Mouse (Mus musculus) thymus, adult 2 months (tissue): Measurements from ENCODE around the gene Rock2. TPM values are rescaled to one million over a fixed set of nuclear protein-coding genes. Genes with fewer than 3 reads are reported as not detected.

Experiments used
- DNase-seq: peaks from one replicate; pipeline ENCODE4 v3.0.0; 2021
- H3K27ac ChIP-seq: fragments of 200-500 bp; 2 replicates; pipeline ENCODE4 v1.5.1; 2012; ENCODE audit warnings: low read length, control low read depth; ENCODE audit not compliant: control insufficient read depth, insufficient read depth
- H3K27me3 ChIP-seq: fragments of 200-500 bp; 2 replicates; pipeline ENCODE4 v1.6.1; 2012; ENCODE audit warnings: mild to moderate bottlenecking, low read length, moderate library complexity, mixed read lengths; ENCODE audit not compliant: control insufficient read depth, insufficient read depth
- H3K36me3 ChIP-seq: fragments of 200-500 bp; 2 replicates; pipeline ENCODE4 v1.6.1; 2012; ENCODE audit warnings: mild to moderate bottlenecking, low read length, moderate library complexity; ENCODE audit not compliant: control insufficient read depth, insufficient read depth
- H3K4me1 ChIP-seq: fragments of 200-500 bp; replicated peaks from 2 replicates; pipeline ENCODE4 v1.6.1; 2012; ENCODE audit warnings: low read length; ENCODE audit not compliant: control insufficient read depth, insufficient read depth
- H3K4me3 ChIP-seq: fragments of 200-500 bp; 2 replicates; pipeline ENCODE4 v1.5.1; 2012; ENCODE audit warnings: mild to moderate bottlenecking, low read length, control low read depth, moderate library complexity; ENCODE audit not compliant: control insufficient read depth, insufficient read depth
- CTCF ChIP-seq: fragments of 200-500 bp; IDR thresholded peaks from 2 replicates; pipeline ENCODE4 v1.5.1; 2012; ENCODE audit warnings: mild to moderate bottlenecking, control low read depth, low read length, moderate library complexity, borderline replicate concordance; ENCODE audit not compliant: control insufficient read depth, poor library complexity, insufficient read depth; ENCODE audit errors: extremely low read depth
- POLR2A ChIP-seq: fragments of 200-500 bp; IDR thresholded peaks from 2 replicates; pipeline ENCODE4 v1.6.1; 2012; ENCODE audit warnings: mild to moderate bottlenecking, low read length, control low read depth, moderate library complexity; ENCODE audit not compliant: control insufficient read depth, poor library complexity, insufficient read depth; ENCODE audit errors: extremely low read depth
- WGBS: fragments of 180-500 bp; shearing (Covaris S2); methylation state at CpG from one replicate; pipeline ENCODE4 v1.1.7; 2018; 5-methylcytosine and 5-hydroxymethylcytosine counted together
- polyA plus RNA-seq: library from polyadenylated mRNA; depleted of rRNA; stranded (reverse); fragments of >200 nt; gene quantifications from 2 replicates; pipeline ENCODE4 v1.2.3, GENCODE M21; 2012

Gene Rock2
- polyA plus RNA-seq, 1 experiment: 5.4 TPM

DNA sequence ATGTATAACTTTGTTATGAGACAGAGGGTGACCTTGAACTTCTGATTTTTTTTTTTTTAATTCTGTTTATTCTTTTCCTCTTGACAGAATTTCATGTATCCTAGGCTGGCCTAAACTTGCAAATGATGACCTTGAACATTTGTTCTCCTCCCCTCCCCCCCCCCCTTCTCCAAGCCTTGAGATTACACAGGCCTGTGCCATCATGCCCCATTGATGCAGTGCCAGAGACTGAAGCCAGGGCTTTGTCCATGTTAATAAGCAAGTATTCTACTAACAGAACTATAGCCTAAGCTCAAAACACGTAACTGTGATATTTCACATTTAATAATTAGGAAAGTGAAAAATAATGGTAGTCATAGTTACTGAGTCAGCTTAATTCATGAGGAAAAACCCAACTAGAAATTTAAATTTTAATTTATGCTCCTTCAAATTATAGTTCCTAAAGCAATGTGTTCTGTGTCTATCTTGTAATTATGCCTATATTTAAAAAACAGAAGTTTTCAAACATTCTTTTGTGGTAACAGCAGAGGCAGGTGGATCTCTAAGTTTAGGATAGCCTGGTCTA lies 12.7 kb downstream of the Rock2 start:
- Histone ChIP-seq H3K27me3 (no peaks in the 10 kb centered on the region), H3K27ac (no peak overlapping the region), H3K36me3 (no peaks in the 10 kb centered on the region), H3K4me1 (no peaks in the 10 kb centered on the region; the same call in 1 of the 2 replicates), H3K4me3 (no peak overlapping the region)
- 98% methylated on average over 1 of the region's 1 CpGs for WGBS
- no peak for TF ChIP-seq CTCF
- no peak for TF ChIP-seq POLR2A
- DNase-seq: no peak

DNA sequence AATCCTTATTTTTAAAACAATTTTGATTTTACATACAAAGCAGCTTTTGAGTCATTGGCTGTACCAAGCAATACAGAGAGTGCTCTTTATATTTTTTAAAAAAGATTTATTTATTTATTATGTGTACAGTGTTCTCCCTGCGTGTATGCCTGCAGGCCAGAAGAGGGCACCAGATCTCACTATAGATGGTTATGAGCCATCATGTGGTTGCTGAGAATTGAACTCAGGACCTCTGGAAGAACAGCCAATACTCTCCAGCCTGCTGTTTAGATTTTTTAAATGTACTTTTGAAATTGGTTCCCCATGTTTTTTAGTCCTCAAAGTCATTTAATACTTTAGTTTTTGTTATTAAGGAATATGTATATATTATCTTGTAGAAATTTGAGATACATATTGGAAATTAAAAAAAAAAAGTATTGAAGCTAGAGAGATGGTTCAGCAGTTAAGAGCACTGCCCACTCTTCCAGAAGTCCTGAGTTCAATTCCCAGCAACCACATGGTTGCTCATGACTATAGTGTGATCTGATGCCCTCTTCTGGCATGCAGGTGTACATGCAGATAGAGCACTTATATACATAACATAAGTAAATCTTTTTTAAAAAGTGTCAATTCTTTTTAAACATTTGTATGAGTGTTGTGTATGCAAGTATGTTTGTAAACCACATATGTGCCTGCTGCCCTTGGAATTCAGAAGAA lies 13.4 kb downstream of the Rock2 start:
- H3K4me3 ChIP-seq: no peak overlapping the region

DNA sequence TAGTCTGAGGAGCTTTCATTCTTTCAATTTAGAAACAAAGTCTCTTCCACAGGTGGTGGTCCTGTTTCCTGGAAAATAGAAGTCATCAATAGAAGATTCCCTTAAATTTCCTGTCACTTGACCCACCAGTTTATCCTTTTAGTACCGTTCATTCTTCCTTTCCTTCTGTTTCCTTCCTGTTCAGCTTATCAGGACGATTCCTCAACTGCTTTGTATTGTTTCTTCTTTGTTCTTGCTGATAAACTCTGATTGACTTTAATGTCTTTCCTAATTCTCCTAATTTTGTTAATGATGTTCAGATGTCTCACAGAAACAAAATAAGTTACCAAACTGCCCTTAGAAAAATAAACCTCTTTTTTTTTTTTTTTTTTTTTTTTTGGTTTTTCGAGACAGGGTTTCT lies 16.8 kb downstream of the Rock2 start:
- TF ChIP-seq POLR2A (no peak), CTCF (no peak)
- WGBS: 29% methylated on average over 3 of the region's 3 CpGs
- no peak overlapping the region for H3K27ac ChIP-seq

More for the DNA sequence above, 13.4 kb downstream of the Rock2 start:
- 98% methylated on average over 1 of the region's 1 CpGs for WGBS
- H3K27ac ChIP-seq: no peak overlapping the region
- no peaks in the 10 kb centered on the region; the same call in 1 of the 2 replicates for H3K4me1 ChIP-seq
- TF ChIP-seq POLR2A (no peak), CTCF (no peak)
- no peaks in the 10 kb centered on the region for H3K27me3 ChIP-seq
- H3K36me3 ChIP-seq: no peaks in the 10 kb centered on the region
- DNase-seq: no peak

GRCm38 (mm10) chr12:16912600-16912999 lies 17.9 kb downstream of the Rock2 start:
- TF ChIP-seq POLR2A (no peak), CTCF (no peak)
- Histone ChIP-seq H3K4me3 (no peak overlapping the region), H3K27ac (no peak overlapping the region), H3K36me3 (no peaks in the 10 kb centered on the region), H3K4me1 (no peaks in the 10 kb centered on the region), H3K27me3 (no peaks in the 10 kb centered on the region)
- WGBS: 75% methylated on average over 3 of the region's 3 CpGs
- DNase-seq: no peak

More for the DNA sequence above, 16.8 kb downstream of the Rock2 start:
- H3K4me3 ChIP-seq: no peak overlapping the region
- no peaks in the 10 kb centered on the region for H3K36me3 ChIP-seq
- no peaks in the 10 kb centered on the region for H3K27me3 ChIP-seq
- no peak for DNase-seq
- no peaks in the 10 kb centered on the region for H3K4me1 ChIP-seq

GRCm38 (mm10) chr12:16920186-16920860 lies 25.6 kb downstream of the Rock2 start:
- Histone ChIP-seq H3K36me3 (no peaks in the 10 kb centered on the region), H3K27ac (no peak overlapping the region), H3K27me3 (no peaks in the 10 kb centered on the region), H3K4me1 (no peaks in the 10 kb centered on the region), H3K4me3 (no peak overlapping the region)
- no peak for TF ChIP-seq POLR2A
- TF ChIP-seq CTCF: no peak
- no peak for DNase-seq

DNA sequence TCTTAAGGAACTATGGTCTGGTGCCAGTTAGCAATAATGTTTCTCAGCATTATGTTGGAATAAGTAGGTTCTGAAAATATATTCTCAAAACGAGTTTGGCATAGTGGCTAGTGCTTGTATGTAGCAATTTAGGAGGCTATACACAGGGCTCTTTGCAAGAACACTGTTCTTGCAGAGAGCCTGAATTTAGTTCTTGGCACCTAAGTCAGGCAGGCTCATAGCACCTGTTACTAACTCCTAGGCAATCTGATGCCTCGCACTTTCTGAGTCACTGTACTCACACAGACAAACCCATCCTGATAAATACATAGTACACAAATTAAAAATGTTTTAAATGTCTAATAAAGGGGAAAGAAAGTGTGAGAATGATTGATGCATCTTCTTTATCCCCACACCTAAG lies 33.2 kb downstream of the Rock2 start:
- no peaks in the 10 kb centered on the region for H3K4me1 ChIP-seq
- DNase-seq: no peak
- H3K4me3 ChIP-seq: no peak overlapping the region
- H3K36me3 ChIP-seq: 0 out of 2 replicates have a peak, but pooled peaks cover 3% of the 10 kb centered on the region
- no peaks in the 10 kb centered on the region for H3K27me3 ChIP-seq
- WGBS: 95% methylated on average over 2 of the region's 2 CpGs
- no peak for TF ChIP-seq CTCF
- no peak for TF ChIP-seq POLR2A
- H3K27ac ChIP-seq: no peak overlapping the region
